Comparison of ENCODE assay signal across 39 mouse cellular contexts in genomic region chr4:42924095-42924710, GRCm38 (mm10). TPM values are rescaled to one million over a fixed set of nuclear protein-coding genes. Genes with fewer than 3 reads are reported as not detected.
DNase-seq lines count a peak whose midpoint lies in the region; ATAC-seq lines count a peak whose summit lies in the region.
"Had no signal": no experiment of that assay in that cellular context is flagged by ENCODE, and none has a peak within 500 bp of the region (broad histone marks: within the 10 kb centered on the region; RNA-seq: fewer than 3 reads in every experiment).

No protein-coding gene starts in this region.

- DNase-seq in frontal cortex, postnatal 36 days (ENCODE audit: low spot score in 2 of 2) = no peak
- peak; percentile 1 for DNase-seq in kidney, postnatal 10 days
- DNase-seq in right cerebral cortex, adult 2 months (ENCODE audit: low spot score in 2 of 2) = peak; percentile 43 to 44
- no peak for DNase-seq in right cerebral cortex, postnatal 4 days
- no peak for DNase-seq in thymus, adult 18-20 months
- DNase-seq: adrenal gland, adult 8-10 months; cerebellum, adult 9-10 months; cerebellum, postnatal 36 days; embryo, embryonic 11 days; gastrocnemius, postnatal 10 days; kidney, adult 2 months; layer of hippocampus, postnatal 36 days; liver, embryonic 13.5 days; lung, adult 18-20 months; lung, postnatal 4 days; right cerebral cortex, postnatal 14 days; thymus, postnatal 14 days had no signal

- WGBS in kidney, embryonic 16.5 days = 77% methylated on average over 13 of the region's 13 CpGs

- H3K9me3 ChIP-seq in kidney, embryonic 16.5 days (ENCODE audit: low read length) = no peaks in the 10 kb centered on the region
- H3K9me3 ChIP-seq: embryonic facial prominence, embryonic 13.5 days; forebrain, embryonic 10.5 days; hindbrain, embryonic 10.5 days; hindbrain, embryonic 15.5 days; limb, embryonic 10.5 days; limb, embryonic 15.5 days; liver, embryonic 13.5 days; midbrain, embryonic 12.5 days; neural tube, embryonic 13.5 days had no signal

- H3K4me2 ChIP-seq in kidney, embryonic 16.5 days (replicated peaks; ENCODE audit: low read depth, low read length) = no peak overlapping the region
- H3K4me2 ChIP-seq: embryonic facial prominence, embryonic 13.5 days; heart, embryonic 11.5 days; hindbrain, embryonic 15.5 days; limb, embryonic 15.5 days; liver, embryonic 13.5 days; midbrain, embryonic 12.5 days; neural tube, embryonic 13.5 days had no signal

- H3K9ac ChIP-seq in kidney, embryonic 16.5 days (replicated peaks; ENCODE audit: low read length) = no peak overlapping the region
- H3K9ac ChIP-seq: embryonic facial prominence, embryonic 13.5 days; hindbrain, embryonic 15.5 days; limb, embryonic 15.5 days; liver, embryonic 13.5 days; midbrain, embryonic 12.5 days had no signal

- no peak overlapping the region for H3K27ac ChIP-seq in kidney, embryonic 16.5 days (ENCODE audit: low read length)
- H3K27ac ChIP-seq: embryonic facial prominence, embryonic 13.5 days; forebrain, embryonic 10.5 days; hindbrain, embryonic 10.5 days; hindbrain, embryonic 15.5 days; kidney, postnatal 0 days; limb, embryonic 10.5 days; limb, embryonic 15.5 days; liver, embryonic 13.5 days; midbrain, embryonic 12.5 days; neural tube, embryonic 13.5 days had no signal

- no peaks in the 10 kb centered on the region for H3K4me1 ChIP-seq in kidney, embryonic 16.5 days (ENCODE audit: insufficient read depth, low read length)
- H3K4me1 ChIP-seq: embryonic facial prominence, embryonic 13.5 days; limb, embryonic 10.5 days; limb, embryonic 15.5 days; liver, embryonic 13.5 days; megakaryocyte, embryonic 14.5 days had no signal

- peak; percentile 41 for ATAC-seq in frontal cortex, adult (ENCODE audit: low TSS enrichment)
- ATAC-seq in kidney, embryonic 16.5 days (ENCODE audit: low FRiP score, low TSS enrichment) = no peak
- ATAC-seq: forebrain, embryonic 16.5 days; inflammation-experienced regulatory T-cells, adult 6 months; lung, postnatal 0 days had no signal

- H3K27me3 ChIP-seq in kidney, embryonic 16.5 days (ENCODE audit: insufficient read depth, low read length) = peaks cover 11% of the 10 kb centered on the region; the same call in 1 of the 2 replicates
- H3K27me3 ChIP-seq: hindbrain, embryonic 15.5 days had no signal

- no peaks in the 10 kb centered on the region for H3K36me3 ChIP-seq in kidney, embryonic 16.5 days (ENCODE audit: insufficient read depth, low read length)
- H3K36me3 ChIP-seq: embryonic facial prominence, embryonic 13.5 days; forebrain, embryonic 10.5 days; hindbrain, embryonic 10.5 days; hindbrain, embryonic 15.5 days; limb, embryonic 10.5 days; limb, embryonic 15.5 days; liver, embryonic 13.5 days; midbrain, embryonic 12.5 days; neural tube, embryonic 13.5 days had no signal

- H3K4me3 ChIP-seq in kidney, embryonic 16.5 days (ENCODE audit: low read length) = no peak overlapping the region
- H3K4me3 ChIP-seq: embryonic facial prominence, embryonic 13.5 days; forebrain, embryonic 10.5 days; hindbrain, embryonic 10.5 days; hindbrain, embryonic 15.5 days; limb, embryonic 10.5 days; limb, embryonic 15.5 days; liver, embryonic 13.5 days; megakaryocyte, embryonic 14.5 days; midbrain, embryonic 12.5 days; myocyte; neural tube, embryonic 13.5 days had no signal

RNA-seq across cellular contexts. Expression of gene Phf24, which starts 7.7 kb away (rescaled TPM):
- 0.44 and 0.79 TPM in 2 replicates for polyA plus RNA-seq in kidney, embryonic 16.5 days (2015; fragmentation: Nextera tagmentation; extraction: Ambion mirVana)
- polyA plus RNA-seq: C2C12; inflammation-experienced regulatory T-cells, adult 6 months; limb, embryonic 10.5 days; myocyte had no signal

RNA-seq across cellular contexts. Expression of gene Dnajb5, which starts 25.4 kb away (rescaled TPM):
- 7.3 and 7.5 TPM in 2 replicates for polyA plus RNA-seq in kidney, embryonic 16.5 days (2015; fragmentation: Nextera tagmentation; extraction: Ambion mirVana)

RNA-seq across cellular contexts. Expression of gene 1700022I11Rik, which starts 45.2 kb away (rescaled TPM):
- 0.39 and 1.7 TPM in 2 replicates for polyA plus RNA-seq in kidney, embryonic 16.5 days (2015; fragmentation: Nextera tagmentation; extraction: Ambion mirVana)
- polyA plus RNA-seq: gonadal fat pad, adult 2 months; kidney, adult 2 months; spleen, adult 2 months; urinary bladder, adult 2 months had no signal

RNA-seq across cellular contexts. Expression of gene Fam205c, which starts 50.2 kb away (rescaled TPM):
- 0.17 and 0.28 TPM in 2 replicates for polyA plus RNA-seq in kidney, embryonic 16.5 days (2015; fragmentation: Nextera tagmentation; extraction: Ambion mirVana)
- polyA plus RNA-seq: C2C12; inflammation-experienced regulatory T-cells, adult 6 months; kidney, adult 2 months; large intestine, adult 2 months; limb, embryonic 15.5 days; lung, postnatal 0 days; myocyte; spleen, adult 2 months; urinary bladder, adult 2 months had no signal

Comparison
In these comparisons a context has a peak if more than half of its experiments do, and no peak if none do; other contexts are left out.
1. DNase-seq: peak in kidney, postnatal 10 days (single experiment) and right cerebral cortex, adult 2 months (2 of 2); none in frontal cortex, postnatal 36 days (0 of 2), right cerebral cortex, postnatal 4 days (single experiment) and thymus, adult 18-20 months (0 of 2).